Mouse (Mus musculus): Measurements from ENCODE around the gene Mat2a.

DNA sequence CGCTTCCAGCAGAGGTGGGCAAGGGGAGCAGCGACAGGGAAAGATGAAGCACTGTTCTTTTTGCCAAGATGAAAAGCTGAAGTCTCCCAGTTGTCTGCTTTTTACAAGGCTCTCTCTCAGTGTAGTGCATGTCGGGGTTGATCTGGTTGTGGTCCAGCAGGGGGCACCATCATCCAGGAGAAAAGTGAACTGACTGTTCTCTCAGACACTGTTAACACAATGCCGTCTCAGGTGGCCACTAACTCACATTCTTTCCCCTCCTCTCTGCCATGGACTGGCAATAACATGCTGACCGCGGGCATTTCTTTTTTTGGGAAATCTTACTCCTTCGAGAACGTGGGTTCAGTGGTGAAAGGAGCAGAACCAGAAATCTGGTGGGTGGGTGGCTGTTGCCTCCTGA, 11.3 kb downstream of the Mat2a start:
- TF ChIP-seq MAFK (IDR thresholded peaks at IDR 0.05; ENCODE audit: insufficient read depth, low read depth, low read length), result no peak
- TF ChIP-seq ZC3H11A (IDR thresholded peaks at IDR 0.05; ENCODE audit: borderline replicate concordance, low read depth, low read length), result no peak; the same call in none of the 2 replicates
- TF ChIP-seq CHD2 (IDR thresholded peaks at IDR 0.05; ENCODE audit: low read depth, low read length), result no peak
